Mouse (Mus musculus): Measurements from ENCODE around the gene Gm28308. TPM values are rescaled to one million over a fixed set of nuclear protein-coding genes. Genes with fewer than 3 reads are reported as not detected.

Gene Gm28308
- polyA plus RNA-seq, 1 experiment from 2014 or later: not detected

- ATAC-seq (peak; percentile 80), DNase-seq (ENCODE audit: low spot score) (peak; percentile 89)
- Histone ChIP-seq H3K27me3 (replicated peaks; ENCODE audit: insufficient read depth, low read length) (peaks cover 90% of the 10 kb centered on the region), H3K36me3 (ENCODE audit: insufficient read depth, low read length) (no peaks in the 10 kb centered on the region), H3K9ac (replicated peaks; ENCODE audit: low read depth) (peak within 1 kb of the TSS; percentile 47; the same call in 1 of the 2 replicates), H3K27ac (ENCODE audit: low read length) (no peak within 1 kb of the TSS), H3K4me3 (ENCODE audit: low read depth, low read length) (peak within 1 kb of the TSS; percentile 52), H3K4me1 (ENCODE audit: insufficient read depth, low read depth, low read length) (peaks cover 10% of the 10 kb centered on the region), H3K9me3 (ENCODE audit: low read length) (no peaks in the 10 kb centered on the region), H3K4me2 (replicated peaks; ENCODE audit: low read depth, low read length) (peak within 1 kb of the TSS; percentile 85)
- 2% methylated on average over 46 of the region's 46 CpGs for WGBS
- TF ChIP-seq CTCF (IDR thresholded peaks at IDR 0.05) (peak; percentile 97), EP300 (IDR thresholded peaks at IDR 0.05) (no peak)
These were observed 8.3 kb upstream of the Gm28308 start, which contains the start of gene Hoxa7 for GRCm38 (mm10) chr6:52221337-52221992. Gene Hoxa7, minus strand, starts transcription at chr6:52221854.

- Histone ChIP-seq H3K4me2 (replicated peaks; ENCODE audit: low read depth, low read length) (peak overlapping the region; percentile 85), H3K27me3 (replicated peaks; ENCODE audit: insufficient read depth, low read length) (peaks cover 90% of the 10 kb centered on the region), H3K36me3 (ENCODE audit: insufficient read depth, low read length) (no peaks in the 10 kb centered on the region), H3K4me1 (ENCODE audit: insufficient read depth, low read depth, low read length) (peaks cover 10% of the 10 kb centered on the region), H3K27ac (ENCODE audit: low read length) (no peak overlapping the region), H3K4me3 (ENCODE audit: low read depth, low read length) (peak overlapping the region; percentile 52), H3K9me3 (ENCODE audit: low read length) (no peaks in the 10 kb centered on the region), H3K9ac (replicated peaks; ENCODE audit: low read depth) (no peak overlapping the region)
- DNase-seq (ENCODE audit: low spot score) (no peak), ATAC-seq (no peak)
- WGBS: 31% methylated on average over 12 of the region's 12 CpGs
- TF ChIP-seq CTCF (IDR thresholded peaks at IDR 0.05) (no peak), EP300 (IDR thresholded peaks at IDR 0.05) (no peak)
These were observed 7.7 kb upstream of the Gm28308 start for GRCm38 (mm10) chr6:52220865-52221310.

GRCm38 (mm10) chr6:52220003-52220864, 7.1 kb upstream of the Gm28308 start:
- H3K27me3 ChIP-seq (replicated peaks; ENCODE audit: insufficient read depth, low read length): peaks cover 90% of the 10 kb centered on the region
- H3K9ac ChIP-seq (replicated peaks; ENCODE audit: low read depth): no peak overlapping the region
- peaks cover 10% of the 10 kb centered on the region for H3K4me1 ChIP-seq (ENCODE audit: insufficient read depth, low read depth, low read length)
- ATAC-seq (no peak), DNase-seq (ENCODE audit: low spot score) (no peak)
- H3K4me3 ChIP-seq (ENCODE audit: low read depth, low read length): no peak overlapping the region
- H3K4me2 ChIP-seq (replicated peaks; ENCODE audit: low read depth, low read length): no peak overlapping the region
- no peaks in the 10 kb centered on the region for H3K9me3 ChIP-seq (ENCODE audit: low read length)
- no peak for TF ChIP-seq EP300 (IDR thresholded peaks at IDR 0.05)
- no peak for TF ChIP-seq CTCF (IDR thresholded peaks at IDR 0.05)
- 52% methylated on average over 32 of the region's 32 CpGs for WGBS
- H3K27ac ChIP-seq (ENCODE audit: low read length): no peak overlapping the region
- no peaks in the 10 kb centered on the region for H3K36me3 ChIP-seq (ENCODE audit: insufficient read depth, low read length)

GRCm38 (mm10) chr6:52219234-52219942, 6.2 kb upstream of the Gm28308 start:
- peaks cover 90% of the 10 kb centered on the region for H3K27me3 ChIP-seq (replicated peaks; ENCODE audit: insufficient read depth, low read length)
- H3K4me3 ChIP-seq (ENCODE audit: low read depth, low read length): no peak overlapping the region
- H3K4me2 ChIP-seq (replicated peaks; ENCODE audit: low read depth, low read length): no peak overlapping the region
- peaks cover 10% of the 10 kb centered on the region for H3K4me1 ChIP-seq (ENCODE audit: insufficient read depth, low read depth, low read length)
- ATAC-seq (no peak), DNase-seq (ENCODE audit: low spot score) (no peak)
- no peak overlapping the region for H3K27ac ChIP-seq (ENCODE audit: low read length)
- H3K9me3 ChIP-seq (ENCODE audit: low read length): no peaks in the 10 kb centered on the region
- H3K36me3 ChIP-seq (ENCODE audit: insufficient read depth, low read length): no peaks in the 10 kb centered on the region
- H3K9ac ChIP-seq (replicated peaks; ENCODE audit: low read depth): no peak overlapping the region
- TF ChIP-seq CTCF (IDR thresholded peaks at IDR 0.05) (no peak), EP300 (IDR thresholded peaks at IDR 0.05) (no peak)
- WGBS: 62% methylated on average over 9 of the region's 9 CpGs

GRCm38 (mm10) chr6:52218643-52219215, 5.6 kb upstream of the Gm28308 start:
- 29% methylated on average over 14 of the region's 14 CpGs for WGBS

More at GRCm38 (mm10) chr6:52218643-52219215, 5.6 kb upstream of the Gm28308 start:
- H3K36me3 ChIP-seq (ENCODE audit: insufficient read depth, low read length): no peaks in the 10 kb centered on the region
- no peak overlapping the region for H3K4me2 ChIP-seq (replicated peaks; ENCODE audit: low read depth, low read length)
- no peak overlapping the region for H3K9ac ChIP-seq (replicated peaks; ENCODE audit: low read depth)
- H3K27ac ChIP-seq (ENCODE audit: low read length): no peak overlapping the region
- DNase-seq (ENCODE audit: low spot score) (no peak), ATAC-seq (no peak)
- TF ChIP-seq EP300 (IDR thresholded peaks at IDR 0.05): no peak
- no peak for TF ChIP-seq CTCF (IDR thresholded peaks at IDR 0.05)
- no peaks in the 10 kb centered on the region for H3K9me3 ChIP-seq (ENCODE audit: low read length)
- peaks cover 88% of the 10 kb centered on the region for H3K27me3 ChIP-seq (replicated peaks; ENCODE audit: insufficient read depth, low read length)
- no peak overlapping the region for H3K4me3 ChIP-seq (ENCODE audit: low read depth, low read length)
- H3K4me1 ChIP-seq (ENCODE audit: insufficient read depth, low read depth, low read length): peaks cover 10% of the 10 kb centered on the region

Measured in lung, postnatal 0 days (tissue).